Mouse (Mus musculus): ENCODE results near the gene Nop53. TPM values are rescaled to one million over a fixed set of nuclear protein-coding genes. Genes with fewer than 3 reads are reported as not detected.
"Not testable (repeated sequence)": the region's sequence is repeated elsewhere in the genome, so short reads cannot be mapped to it uniquely, and the experiment has no call there.

Gene Nop53
- total RNA-seq, 2 experiments from 2014 or later: 137 to 141 TPM

GRCm38 (mm10) chr7:15929910-15930309 is 16.0 kb downstream of the Nop53 start:
- DNase-seq: peak; percentile 77 to 80
- intact Hi-C loops (cut with DNase I): loop anchor here (1.0 kb wide), 1 partner anchor 37 kb away; the partner anchor contains the start of gene Ehd2

- intact Hi-C loops (cut with DNase I): loop anchor here (5.0 kb wide), 1 partner anchor 130 kb away; no protein-coding TSS in a partner anchor
Observed at GRCm38 (mm10) chr7:15922220-15922773, 23.6 kb downstream of the Nop53 start, which contains the start of gene Selenow. Gene Selenow (minus strand): TSS chr7:15922402.

GRCm38 (mm10) chr7:15921796-15922195 is 24.1 kb downstream of the Nop53 start:
- intact Hi-C loops (cut with DNase I): loop anchor here (5.0 kb wide), 1 partner anchor 131 kb away; no protein-coding TSS in a partner anchor
- no peak for DNase-seq

More at GRCm38 (mm10) chr7:15922220-15922773, 23.6 kb downstream of the Nop53 start, which contains the start of gene Selenow:
- DNase-seq: peak; percentile 90 to 96

GRCm38 (mm10) chr7:15920645-15921190 is 25.2 kb downstream of the Nop53 start:
- intact Hi-C loops (cut with DNase I): loop anchor here (5.0 kb wide), 1 partner anchor 132 kb away; no protein-coding TSS in a partner anchor

GRCm38 (mm10) chr7:15919947-15920346 is 25.9 kb downstream of the Nop53 start:
- intact Hi-C loops (cut with DNase I): loop anchor here (5.0 kb wide), 1 partner anchor 132 kb away; no protein-coding TSS in a partner anchor
- no peak for DNase-seq

More at GRCm38 (mm10) chr7:15920645-15921190, 25.2 kb downstream of the Nop53 start:
- no peak for DNase-seq

- intact Hi-C loops (cut with DNase I): no loop called here
- DNase-seq: no peak
Observed at GRCm38 (mm10) chr7:15918371-15918770, 27.5 kb downstream of the Nop53 start.

- DNase-seq: no peak
- intact Hi-C loops (cut with DNase I): no loop called here
Observed at GRCm38 (mm10) chr7:15916996-15917395, 28.9 kb downstream of the Nop53 start.

- intact Hi-C loops (cut with DNase I): no loop called here
- DNase-seq: no peak
Observed at GRCm38 (mm10) chr7:15916134-15916723, 29.6 kb downstream of the Nop53 start.

GRCm38 (mm10) chr7:15915695-15916094 is 30.2 kb downstream of the Nop53 start:
- DNase-seq; intact Hi-C loops (cut with DNase I): not testable (repeated sequence)

GRCm38 (mm10) chr7:15914751-15915150 is 31.1 kb downstream of the Nop53 start:
- DNase-seq: no peak
- intact Hi-C loops (cut with DNase I): no loop called here

GRCm38 (mm10) chr7:15914252-15914651 is 31.6 kb downstream of the Nop53 start:
- intact Hi-C loops (cut with DNase I): no loop called here
- DNase-seq: peak; percentile 34 to 57

- intact Hi-C loops (cut with DNase I): no loop called here
- DNase-seq: peak; percentile 64 to 75
Observed at GRCm38 (mm10) chr7:15912183-15912582, 33.7 kb downstream of the Nop53 start.

- DNase-seq: no peak
- intact Hi-C loops (cut with DNase I): no loop called here
Observed at GRCm38 (mm10) chr7:15910521-15910920, 35.4 kb downstream of the Nop53 start.

- intact Hi-C loops (cut with DNase I): no loop called here
- no peak for DNase-seq
Observed at GRCm38 (mm10) chr7:15907971-15908590, 37.8 kb downstream of the Nop53 start.

- DNase-seq: no peak
- intact Hi-C loops (cut with DNase I): no loop called here
Observed at GRCm38 (mm10) chr7:15906602-15907001, 39.3 kb downstream of the Nop53 start.

GRCm38 (mm10) chr7:15905861-15906260 is 40.0 kb downstream of the Nop53 start:
- intact Hi-C loops (cut with DNase I): no loop called here
- no peak for DNase-seq

- intact Hi-C loops (cut with DNase I): no loop called here
- DNase-seq: no peak
Observed at GRCm38 (mm10) chr7:15901366-15902048, 44.4 kb downstream of the Nop53 start.

GRCm38 (mm10) chr7:15894251-15894650 is 51.6 kb downstream of the Nop53 start:
- intact Hi-C loops (cut with DNase I): no loop called here

More at GRCm38 (mm10) chr7:15894251-15894650, 51.6 kb downstream of the Nop53 start:
- DNase-seq: no peak

Data from heart, postnatal 36 days (tissue).